Mouse (Mus musculus) lung, adult 2 months (tissue): Measurements from ENCODE around the gene Myh6.

Experiments used
- CTCF ChIP-seq: fragments of 200-500 bp; IDR thresholded peaks from 2 replicates; pipeline ENCODE4 v1.5.1; 2011; ENCODE audit warnings: mild to moderate bottlenecking, low read length, control low read depth; ENCODE audit not compliant: insufficient read depth
- POLR2A ChIP-seq: fragments of 200-500 bp; IDR thresholded peaks from 2 replicates; pipeline ENCODE4 v1.6.1; 2011; ENCODE audit warnings: low read depth, mild to moderate bottlenecking, control low read depth, low read length, borderline replicate concordance; ENCODE audit errors: extremely low read depth

DNA sequence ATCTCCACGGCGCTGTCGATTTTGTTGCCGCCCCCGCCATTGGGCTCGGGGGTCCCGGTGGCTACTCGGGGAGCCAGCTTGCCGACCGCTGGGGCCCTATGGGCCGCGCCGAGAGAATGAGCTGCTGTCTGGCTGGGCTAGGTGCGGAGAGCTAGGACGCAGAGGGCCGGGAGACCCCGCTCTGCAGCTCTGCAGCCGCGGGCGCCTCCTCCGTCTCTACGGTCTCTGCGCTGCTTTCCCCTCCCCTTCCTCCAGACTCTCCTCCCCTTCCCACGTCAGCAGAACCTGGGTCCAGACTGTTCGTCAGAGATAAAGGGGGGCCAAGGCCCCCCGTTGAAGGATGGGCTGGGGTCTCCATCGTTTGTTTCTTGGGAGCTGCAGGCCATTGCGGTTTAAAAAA, 53.8 kb downstream of the Myh6 start, which contains the start of gene Slc22a17:
- TF ChIP-seq CTCF (no peak), POLR2A (peak; percentile 75; the same call in 1 of the 2 replicates)
